Mouse (Mus musculus): ENCODE data around the gene Rad9a.

Gene Rad9a

DNA sequence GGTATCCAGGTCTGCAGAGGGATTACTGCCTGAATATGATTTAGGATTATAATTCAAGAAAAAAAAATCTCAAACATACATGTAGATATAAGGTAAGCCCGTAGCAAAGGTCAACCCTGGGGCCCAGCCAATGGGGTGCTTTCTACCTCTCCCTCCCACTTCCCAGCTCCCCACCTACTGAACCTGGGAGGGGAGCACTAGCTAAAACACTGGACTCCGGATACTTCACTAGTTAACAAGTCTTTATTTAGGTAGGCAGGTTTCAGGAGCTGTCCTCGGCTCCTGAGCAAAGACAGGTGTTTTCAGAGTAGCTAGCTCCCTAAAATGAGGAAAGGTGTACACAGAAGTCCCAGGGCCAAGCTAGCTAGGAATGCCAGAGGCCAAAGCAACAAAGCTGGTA, 37.4 kb downstream of the Rad9a start:
- no peak for DNase-seq (ENCODE audit: low spot score in 2 of 2)

DNA sequence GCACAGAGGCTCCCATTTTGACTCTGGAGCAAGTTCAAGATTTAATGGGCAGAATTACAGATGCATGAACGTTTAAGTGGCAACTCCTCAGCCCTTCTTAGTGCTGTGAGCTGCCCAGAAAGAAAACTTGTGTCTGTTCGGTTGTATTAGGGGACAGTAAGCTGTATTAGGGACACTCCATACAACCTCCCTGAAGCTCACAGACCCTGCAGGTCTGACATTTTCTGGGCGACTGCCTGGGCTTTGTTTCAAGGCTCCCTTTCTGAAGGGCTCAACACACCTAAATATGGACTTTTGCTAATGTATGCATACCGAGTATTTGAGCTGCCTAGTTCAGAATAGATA, 37.9 kb downstream of the Rad9a start:
- DNase-seq (ENCODE audit: low spot score in 2 of 2) = no peak

DNA sequence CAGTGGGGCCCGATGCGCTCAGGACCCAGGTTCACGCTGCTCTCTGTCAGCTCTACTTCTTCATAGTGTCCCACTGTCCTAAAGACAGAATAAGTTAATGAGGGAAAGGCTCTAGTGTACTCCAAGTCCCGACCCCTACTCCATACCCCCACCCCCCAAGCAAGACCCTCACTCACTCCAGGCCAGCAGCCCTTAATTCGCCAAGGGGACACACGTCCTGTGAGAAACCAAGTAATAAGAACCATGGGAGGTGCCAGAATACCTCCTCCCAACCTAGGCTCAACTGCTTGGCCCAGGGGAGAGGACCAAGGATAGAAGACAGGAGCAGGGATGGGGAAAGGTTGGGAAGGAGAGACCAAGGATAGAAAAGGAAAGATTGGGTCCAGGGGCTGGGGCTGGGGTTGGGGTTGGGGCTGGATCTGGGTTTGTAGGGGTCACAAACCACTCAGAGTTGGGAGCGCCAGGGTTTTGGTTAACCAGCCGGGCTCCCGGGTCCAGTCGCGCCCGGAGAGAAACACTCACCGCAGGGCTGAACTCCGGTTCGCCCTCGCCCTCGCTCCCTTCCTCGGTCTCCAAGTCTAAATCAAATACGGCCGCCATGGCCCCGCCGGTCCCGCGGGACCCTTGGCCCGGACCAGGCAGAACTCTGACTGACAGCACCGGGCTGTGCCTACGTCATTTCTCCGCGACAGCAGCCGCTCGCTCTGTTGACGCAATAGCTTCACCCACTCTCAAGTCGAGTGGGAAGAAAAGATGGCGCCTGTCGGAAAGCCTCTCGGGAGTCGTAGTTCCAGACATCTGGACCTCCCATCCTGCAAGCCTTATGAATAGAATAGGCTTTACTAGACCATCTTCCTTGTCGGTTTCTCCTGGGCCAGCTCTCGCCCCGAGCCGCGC, 38.6 kb downstream of the Rad9a start, which contains the start of gene Rps6kb2:
Gene Rps6kb2, minus strand, starts transcription at position 709 of the 897 bp plus-strand sequence.
- DNase-seq (ENCODE audit: low spot score in 2 of 2) = peak; percentile 97

DNA sequence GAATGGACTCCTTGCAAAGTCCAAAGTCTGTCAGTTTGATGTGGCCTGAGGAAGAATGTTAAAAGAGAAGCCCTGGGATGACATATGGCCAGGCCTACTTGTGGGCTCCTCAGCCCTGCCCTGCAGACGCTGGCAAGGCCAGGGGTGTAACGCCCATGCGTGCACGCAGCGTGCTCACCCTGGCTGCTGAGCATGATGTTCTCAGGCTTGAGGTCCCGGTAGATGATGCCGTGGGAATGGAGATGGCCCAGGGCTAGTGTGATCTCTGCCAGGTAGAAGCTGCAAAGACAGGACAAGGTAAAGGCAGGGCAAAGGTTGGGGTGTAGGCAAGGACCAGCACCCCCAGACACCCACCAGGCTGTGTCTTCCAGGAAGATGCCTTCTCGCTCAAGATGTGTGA, 42.4 kb downstream of the Rad9a start:
- DNase-seq (ENCODE audit: low spot score in 2 of 2) = no peak

DNA sequence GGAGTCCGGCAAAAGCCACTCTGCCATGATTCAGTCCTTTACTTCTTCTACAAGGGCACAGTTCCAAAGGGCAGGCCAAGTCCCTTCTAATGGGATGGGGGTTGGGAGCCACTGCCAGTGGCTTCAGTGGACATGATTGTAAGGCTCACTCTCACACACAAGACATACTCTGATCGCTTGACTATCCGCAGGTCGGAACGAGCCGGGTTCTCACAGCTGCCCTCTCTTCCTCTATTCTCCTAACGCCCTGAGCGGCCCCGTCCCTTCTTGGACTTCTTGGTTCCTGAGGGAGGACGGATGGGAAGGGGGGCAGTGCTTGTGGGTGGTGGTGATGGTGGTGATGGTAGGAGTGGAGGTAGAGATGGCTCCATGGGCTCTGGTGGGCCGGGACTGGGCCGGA, 44.7 kb downstream of the Rad9a start:
- no peak for DNase-seq (ENCODE audit: low spot score in 2 of 2)

DNA sequence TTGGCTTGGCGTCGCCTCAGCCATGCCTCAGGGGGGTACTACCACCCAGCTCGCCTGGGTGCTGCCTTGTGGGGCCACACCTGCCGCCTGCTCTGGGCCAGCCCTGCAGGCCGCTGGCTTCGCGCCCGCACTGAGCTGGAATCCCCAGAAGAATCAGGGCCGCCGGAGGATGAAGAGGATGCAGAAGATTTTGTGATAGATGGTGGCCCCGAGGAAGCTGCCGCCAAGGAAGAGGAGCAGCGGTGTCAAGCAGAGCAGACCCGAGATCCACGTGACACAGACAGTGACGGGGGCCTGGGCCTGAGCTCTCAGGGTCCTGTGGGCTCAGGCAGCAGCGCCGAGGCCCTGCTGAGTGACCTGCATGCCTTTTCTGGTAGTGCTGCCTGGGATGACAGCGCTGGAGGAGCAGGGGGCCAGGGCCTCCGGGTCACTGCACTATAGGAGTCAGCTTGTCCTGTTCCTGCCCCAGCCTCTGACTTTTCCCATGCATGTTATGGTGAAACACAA, 45.3 kb downstream of the Rad9a start:
- DNase-seq (ENCODE audit: low spot score in 2 of 2) = no peak

DNA sequence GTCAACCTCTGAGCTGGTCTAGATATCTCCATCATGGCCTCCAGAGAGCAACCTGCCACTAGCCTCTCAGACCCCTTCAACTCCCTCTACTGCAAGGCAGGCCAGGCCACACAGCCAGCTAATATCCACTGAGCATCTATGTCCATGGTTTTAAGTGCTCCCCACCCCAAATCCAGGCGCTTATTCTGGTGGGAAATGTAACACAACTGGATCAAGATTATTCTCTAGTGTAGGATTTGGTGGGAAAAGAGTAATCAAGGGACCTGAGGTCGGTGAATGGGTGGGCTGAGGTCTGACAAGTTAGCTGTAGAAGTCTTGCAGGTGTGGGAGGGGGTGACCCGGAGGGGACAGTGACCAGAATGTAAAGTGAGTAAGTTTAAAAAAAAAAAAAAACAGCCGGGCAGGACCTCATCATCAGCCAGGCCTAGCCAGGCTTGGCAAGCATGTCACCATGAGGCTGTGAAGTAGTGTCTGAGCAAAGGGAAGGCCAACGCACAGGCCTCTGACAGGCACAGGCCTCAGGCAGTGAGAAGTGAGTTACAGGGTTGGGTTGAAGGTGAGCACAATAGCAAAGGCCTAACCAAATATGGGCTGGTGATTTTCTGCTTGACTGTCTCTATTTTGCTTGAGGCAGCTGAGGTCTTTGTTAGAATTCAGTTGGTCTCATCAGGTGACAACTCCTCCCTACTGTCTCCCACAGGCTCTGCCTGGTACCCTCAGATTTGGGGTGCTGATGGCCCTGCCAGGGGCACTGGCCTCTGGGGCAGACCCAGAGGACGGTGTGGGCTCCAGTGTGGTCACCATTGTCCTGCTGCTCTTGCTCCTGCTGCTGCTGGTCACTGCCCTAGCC, 46.0 kb downstream of the Rad9a start:
- no peak for DNase-seq (ENCODE audit: low spot score in 2 of 2)

DNA sequence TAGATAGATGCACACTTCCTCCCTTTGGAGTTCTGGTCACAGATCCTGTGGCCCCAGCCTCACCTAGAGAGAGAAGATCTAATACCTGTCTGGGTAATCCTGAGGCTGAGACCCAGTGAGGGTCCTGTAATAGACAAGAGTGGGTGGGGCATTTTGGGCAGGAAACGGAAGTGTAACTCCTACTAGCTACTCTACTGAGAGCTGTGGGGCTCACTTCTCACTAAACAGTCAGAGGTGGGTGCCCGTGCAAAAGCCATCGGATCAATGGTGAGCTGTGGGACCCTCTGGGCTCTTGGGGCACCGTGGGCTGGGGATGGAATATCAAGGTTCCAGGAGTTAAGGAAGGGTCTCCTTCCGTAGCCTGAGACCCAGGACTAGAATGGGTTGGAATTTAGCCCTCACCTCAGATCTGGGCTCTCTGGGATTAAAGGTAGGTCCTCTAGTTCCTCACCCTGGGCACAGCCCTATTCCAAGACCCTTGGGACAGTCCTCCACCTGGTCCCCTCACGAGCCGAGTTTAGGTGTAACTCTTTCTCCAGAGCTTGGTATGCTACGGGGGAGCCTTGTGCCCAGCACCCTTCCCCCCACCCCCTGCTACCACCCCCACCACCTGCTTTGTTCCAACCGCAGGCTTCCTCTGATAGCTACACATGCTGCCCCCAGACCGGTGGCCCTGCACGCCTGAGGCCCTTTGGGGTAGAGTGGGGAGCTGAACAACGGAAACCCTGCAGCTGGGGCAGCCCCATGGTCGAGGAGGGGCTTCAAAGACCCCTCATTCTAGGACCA, 46.8 kb downstream of the Rad9a start:
- no peak for DNase-seq (ENCODE audit: low spot score in 2 of 2)

DNA sequence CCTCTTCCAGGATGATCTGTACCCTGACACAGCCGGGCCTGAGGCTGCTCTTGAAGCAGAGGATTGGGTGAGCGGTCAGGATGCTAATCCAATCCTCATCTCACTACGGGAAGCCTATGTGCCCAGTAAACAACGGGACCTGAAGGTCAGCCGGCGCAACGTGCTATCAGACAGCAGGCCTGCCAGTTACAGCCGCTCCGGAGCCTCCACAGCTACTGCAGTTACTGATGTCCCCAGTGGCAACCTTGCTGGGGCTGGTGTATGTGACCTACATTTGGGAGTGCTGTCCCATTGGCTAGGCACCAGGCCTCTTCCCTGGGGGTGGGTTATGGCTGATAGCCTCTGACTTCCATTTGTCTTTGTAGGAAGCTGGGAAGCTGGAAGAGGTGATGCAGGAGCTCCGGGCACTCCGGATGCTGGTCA, 48.2 kb downstream of the Rad9a start, which contains the start of gene Ptprcap:
Gene Ptprcap, plus strand, starts transcription at position 373 of the 423 bp plus-strand sequence.
- DNase-seq (ENCODE audit: low spot score in 2 of 2) = no peak

DNA sequence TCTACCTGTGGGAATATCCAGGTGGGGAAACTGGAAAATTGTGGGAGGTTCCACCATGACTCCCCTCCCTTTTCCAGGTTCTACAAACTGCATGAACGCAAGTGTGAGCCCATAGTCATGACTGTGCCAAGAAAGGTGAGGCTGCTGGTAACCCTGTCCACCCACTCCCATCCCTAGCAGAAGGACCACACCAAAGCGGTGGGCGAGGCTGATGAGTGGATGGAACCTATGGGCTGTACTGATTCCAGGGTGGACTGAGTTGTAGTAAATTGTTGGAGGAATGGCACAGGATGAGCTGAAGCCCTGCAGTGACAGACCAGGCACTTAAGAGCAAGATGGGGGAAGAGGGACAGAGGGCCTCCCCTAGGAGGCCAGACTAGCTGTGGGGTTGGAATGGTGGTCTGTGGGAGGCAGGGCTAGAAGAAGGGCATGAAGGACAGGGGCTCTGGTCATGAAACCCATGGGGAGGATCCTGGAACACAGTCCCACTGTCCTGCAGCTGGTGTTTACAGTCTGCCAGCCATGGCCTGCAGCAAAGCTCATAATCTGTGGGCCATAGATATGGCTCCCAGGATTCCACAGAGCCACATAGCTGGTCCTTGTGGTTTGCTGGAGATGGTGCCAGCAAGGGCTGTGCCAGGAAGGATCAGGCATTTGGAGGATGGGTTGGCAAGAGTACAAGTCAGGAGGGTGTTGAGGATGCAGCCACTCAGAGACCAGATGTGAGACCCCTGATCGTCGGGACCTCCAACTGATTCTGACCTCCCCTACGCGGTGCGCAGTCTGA, 48.8 kb downstream of the Rad9a start:
- no peak for DNase-seq (ENCODE audit: low spot score in 2 of 2)

DNA sequence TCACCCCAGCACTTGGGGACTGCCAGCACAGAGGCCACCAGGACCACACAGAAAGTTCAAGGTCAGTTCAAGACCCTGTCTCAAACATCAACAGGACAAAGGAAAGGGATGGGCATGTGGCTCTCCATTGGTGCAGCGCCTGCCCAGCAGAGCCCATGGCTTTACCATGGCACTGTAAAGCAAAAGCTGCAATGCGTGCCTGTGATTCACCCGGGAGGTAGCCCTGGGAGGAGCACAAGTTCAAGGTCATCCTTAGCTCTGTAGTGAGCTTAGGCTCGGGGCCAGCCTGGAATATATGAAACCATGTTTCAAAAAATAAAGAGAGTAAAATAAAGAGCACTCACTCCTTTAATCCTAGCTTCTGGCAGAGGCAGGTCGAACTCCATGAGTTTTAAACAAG, 49.6 kb downstream of the Rad9a start:
- DNase-seq (ENCODE audit: low spot score in 2 of 2) = no peak

DNA sequence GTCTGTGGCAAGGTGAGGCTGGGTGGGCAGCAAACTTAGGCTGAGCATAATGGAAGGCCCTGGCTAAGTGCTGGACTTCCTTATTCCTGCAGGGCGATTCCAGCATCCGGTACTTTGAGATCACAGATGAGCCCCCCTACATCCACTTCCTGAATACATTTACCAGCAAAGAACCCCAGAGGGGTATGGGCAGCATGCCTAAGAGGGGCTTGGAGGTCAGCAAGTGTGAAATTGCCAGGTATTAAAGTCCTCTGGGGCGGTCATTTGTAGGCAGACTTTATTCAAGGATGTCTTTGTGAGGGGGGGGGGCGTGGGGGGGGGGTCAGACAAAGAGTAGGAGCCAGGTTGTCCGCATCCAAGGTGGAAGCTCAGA, 50.0 kb downstream of the Rad9a start:
- no peak for DNase-seq (ENCODE audit: low spot score in 2 of 2)

DNA sequence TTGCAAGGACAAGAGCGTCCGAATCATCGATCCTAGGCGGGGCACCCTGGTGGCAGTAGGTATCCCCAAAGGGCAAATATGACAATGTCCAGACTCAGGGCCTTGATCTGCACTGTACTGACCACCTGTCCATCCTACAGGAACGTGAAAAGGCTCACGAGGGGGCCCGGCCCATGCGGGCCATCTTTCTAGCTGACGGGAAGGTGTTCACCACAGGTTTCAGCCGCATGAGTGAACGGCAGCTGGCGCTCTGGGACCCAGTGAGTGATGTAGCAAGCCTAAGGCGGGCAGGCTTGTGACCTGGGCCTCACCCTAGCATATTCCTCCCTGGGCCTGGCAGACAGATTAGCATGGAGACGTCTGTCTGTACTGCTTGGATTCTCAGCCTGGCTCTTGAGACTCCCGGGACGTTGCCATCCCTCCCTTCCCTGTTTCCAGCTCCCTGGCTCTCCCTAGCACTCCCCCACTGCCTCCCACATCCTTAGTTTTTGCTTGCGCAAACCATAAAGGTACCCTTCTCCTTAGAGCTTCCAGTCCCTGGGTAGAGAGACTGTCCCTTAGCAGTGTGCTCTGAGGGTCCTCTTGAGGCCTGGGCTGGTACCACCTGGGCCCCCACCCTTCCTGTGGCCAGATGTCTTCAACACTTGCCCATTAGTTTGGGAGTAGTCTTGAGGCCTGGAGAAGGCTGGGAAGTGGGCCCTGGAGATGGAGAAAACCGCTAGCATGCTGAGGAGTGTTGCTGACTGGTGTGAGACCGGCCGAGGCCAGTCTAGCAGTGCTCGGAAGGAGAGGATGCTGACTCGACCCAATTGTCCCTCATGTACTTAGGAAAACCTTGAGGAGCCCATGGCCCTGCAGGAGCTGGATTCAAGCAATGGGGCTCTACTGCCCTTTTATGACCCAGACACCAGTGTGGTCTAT, 50.6 kb downstream of the Rad9a start:
- DNase-seq (ENCODE audit: low spot score in 2 of 2) = no peak

DNA sequence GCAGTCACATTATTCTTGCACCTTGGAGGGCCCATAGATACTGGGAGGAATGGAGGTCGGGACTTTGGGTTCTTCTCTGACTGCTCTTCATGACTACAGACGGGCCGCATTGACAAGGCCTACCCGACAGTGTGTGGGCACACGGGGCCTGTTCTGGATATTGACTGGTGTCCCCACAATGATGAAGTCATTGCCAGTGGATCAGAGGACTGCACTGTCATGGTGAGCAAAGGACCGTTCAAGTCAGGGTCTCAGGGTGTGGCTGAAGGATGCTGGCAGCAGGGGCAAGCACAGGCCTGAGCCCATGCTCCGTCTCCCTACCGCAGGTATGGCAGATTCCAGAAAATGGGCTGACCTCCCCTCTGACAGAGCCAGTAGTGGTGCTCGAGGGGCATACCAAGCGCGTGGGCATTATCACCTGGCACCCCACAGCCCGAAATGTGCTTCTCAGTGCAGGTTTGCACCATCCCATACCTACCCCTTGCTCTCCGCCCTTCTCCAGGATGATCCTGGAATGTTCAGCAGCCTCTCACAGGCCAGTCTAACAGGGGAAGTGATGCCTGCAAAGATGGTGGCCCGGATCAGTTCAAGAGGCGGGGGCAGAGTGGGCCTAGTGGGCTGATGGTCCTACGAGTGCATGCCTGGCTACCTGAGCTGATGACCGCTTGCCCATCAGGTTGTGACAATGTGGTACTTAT, 51.5 kb downstream of the Rad9a start:
- DNase-seq (ENCODE audit: low spot score in 2 of 2) = no peak

DNA sequence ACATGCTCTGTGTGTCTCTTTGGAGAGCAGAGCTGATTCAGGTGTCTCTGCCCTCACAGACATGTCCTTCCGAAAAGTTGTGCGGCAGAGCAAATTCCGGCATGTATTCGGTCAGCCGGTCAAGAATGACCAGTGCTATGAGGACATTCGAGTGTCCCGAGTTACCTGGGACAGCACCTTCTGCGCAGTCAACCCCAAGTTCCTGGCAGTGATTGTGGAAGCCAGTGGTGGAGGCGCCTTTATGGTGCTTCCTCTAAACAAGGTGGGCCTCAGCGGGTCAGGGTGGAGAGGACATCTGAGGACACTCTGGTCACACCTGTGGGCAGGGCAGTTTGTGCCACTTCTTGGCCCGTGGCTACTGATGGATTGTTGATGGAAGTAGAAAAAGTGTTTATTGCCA, 52.2 kb downstream of the Rad9a start:
- DNase-seq (ENCODE audit: low spot score in 2 of 2) = no peak

DNA sequence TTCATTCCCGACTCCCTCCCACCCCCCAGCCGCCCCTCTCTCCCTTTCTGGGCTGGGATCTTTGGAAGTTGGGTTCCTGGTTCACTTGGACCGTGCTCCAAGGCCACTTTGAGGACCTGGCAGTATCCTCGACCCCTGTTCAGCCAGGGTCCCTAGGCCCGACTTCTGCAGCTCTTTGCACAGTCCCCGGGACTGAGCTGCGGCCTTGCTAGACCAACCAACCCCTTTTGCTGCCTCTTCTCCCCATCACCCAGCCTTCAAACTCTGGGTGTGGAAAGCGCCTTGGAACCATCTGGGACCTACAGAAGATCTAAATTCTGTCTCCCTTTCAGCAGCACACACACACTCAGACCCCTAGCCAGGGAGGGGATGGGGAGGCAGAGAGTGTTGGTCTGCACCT, 52.6 kb downstream of the Rad9a start:
- no peak for DNase-seq (ENCODE audit: low spot score in 2 of 2)

DNA sequence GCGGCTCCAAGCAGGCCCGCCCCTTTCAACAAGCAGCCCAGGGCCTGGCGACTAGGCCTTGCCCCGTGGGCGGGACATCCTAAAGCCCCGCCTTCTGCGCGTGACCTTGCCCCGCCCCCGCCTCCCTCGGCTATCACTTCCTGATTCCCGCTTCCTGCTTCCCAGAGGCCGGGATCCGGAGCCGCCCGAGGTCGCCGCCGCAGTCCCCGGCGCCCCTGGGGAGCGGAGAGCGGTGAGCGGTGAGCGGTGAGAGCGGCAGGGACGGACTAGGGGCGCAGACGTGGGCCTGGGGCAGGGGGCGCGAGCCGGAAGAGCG, 53.0 kb downstream of the Rad9a start, which contains the start of gene Coro1b:
Gene Coro1b, plus strand, starts transcription at position 129 of the 316 bp plus-strand sequence.
- peak; percentile 97 to 98 for DNase-seq (ENCODE audit: low spot score in 2 of 2)

DNA sequence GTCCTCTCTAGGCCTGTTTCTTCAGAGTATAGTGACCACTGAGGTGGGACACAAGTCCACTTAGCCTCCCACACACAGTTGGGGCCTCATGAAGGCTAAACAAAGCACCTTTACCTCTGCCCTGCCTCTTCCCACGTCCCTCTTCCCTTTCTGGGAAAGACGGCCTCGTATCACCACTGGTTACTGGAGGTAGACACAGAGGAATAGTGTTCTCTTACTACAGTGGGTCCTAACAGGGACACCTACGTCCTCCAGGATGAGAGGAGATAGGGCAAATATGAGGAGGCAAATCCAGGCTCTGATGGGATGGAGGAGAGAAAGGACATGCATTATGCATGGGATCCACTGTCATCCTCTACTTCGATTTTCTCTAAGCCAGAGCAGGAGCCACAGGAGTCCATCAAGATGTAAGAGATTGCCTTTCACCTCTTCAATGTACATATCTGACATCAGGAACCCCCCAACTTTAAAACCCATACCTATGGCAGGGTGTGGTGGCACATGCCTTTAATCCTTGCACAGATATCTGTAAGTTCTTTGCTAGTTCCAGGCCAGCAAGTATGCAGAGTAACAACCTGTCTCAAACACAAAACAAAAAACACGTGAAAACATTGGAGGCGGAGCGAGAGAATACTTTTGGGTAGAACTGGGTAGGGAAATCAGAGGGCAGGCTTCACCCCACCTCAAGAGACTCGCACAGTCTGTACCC, 53.5 kb downstream of the Rad9a start:
- no peak for DNase-seq (ENCODE audit: low spot score in 2 of 2)

DNA sequence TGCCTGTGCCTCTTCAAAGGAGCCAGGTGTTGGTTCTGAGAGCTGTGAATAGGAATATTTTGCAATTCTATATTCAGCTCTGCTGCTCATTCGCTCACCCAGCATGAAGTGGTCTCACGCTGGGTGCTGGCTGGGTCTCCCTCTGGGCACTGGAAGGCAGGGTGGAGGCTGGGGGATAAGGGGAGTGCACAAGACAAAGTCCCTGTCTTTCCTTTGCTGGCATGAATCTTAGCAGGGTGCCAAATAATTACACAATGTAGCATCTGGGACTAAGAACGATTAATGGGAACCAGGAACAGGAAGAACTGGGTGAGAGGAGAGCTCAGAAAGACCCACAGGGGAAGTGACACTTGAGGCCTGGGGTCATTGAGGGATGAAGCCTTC, 54.4 kb downstream of the Rad9a start:
- no peak for DNase-seq (ENCODE audit: low spot score in 2 of 2)
